Mouse (Mus musculus): ENCODE results near the gene Calcrl.

DNA sequence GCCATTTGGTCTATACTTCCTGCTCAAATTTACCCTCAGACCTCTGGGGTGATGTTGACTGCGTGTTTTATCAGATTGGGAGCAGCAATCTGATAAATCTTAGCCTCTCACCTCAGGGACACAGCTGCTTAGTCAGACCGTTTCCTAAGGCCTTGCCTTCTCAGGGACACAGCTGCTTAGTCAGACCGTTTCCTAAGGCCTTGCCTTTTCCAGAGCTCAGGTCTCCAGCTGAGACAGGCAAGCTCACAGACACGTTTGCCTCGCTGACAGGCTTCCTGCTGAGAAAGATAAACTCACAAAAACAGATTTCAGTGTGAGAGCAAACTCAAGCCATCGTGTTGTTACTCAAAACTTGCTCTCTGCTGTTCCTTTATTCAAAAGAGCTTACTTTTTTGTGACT, 49.4 kb upstream of the Calcrl start:
- no peak for TF ChIP-seq CTCF (IDR thresholded peaks at IDR 0.05; ENCODE audit: low read depth)
- TF ChIP-seq EP300 (IDR thresholded peaks at IDR 0.05; ENCODE audit: low read depth): no peak

All from heart, postnatal 0 days (tissue).